Mouse (Mus musculus) lung, embryonic 15.5 days (tissue): Measurements from ENCODE around the gene Tspan9. TPM values are rescaled to one million over a fixed set of nuclear protein-coding genes. Genes with fewer than 3 reads are reported as not detected.

Experiments
- ATAC-seq: fragments of 200-750 bp; cut with Nextera tagmentation; 2 replicates; pipeline ENCODE4 v1.8.0; 2017; ENCODE audit warnings: moderate number of reproducible peaks, borderline replicate concordance; ENCODE audit not compliant: low FRiP score, low TSS enrichment; ENCODE audit errors: extremely low read depth
- H3K27ac ChIP-seq: fragments of 300-500 bp; sonication (generic); 2 replicates; pipeline ENCODE4 v1.5.1; 2015; ENCODE audit warnings: moderate library complexity, mild to moderate bottlenecking, inconsistent platforms
- H3K27me3 ChIP-seq: fragments of 300-500 bp; sonication (generic); 2 replicates; pipeline ENCODE4 v1.6.1; 2015; ENCODE audit warnings: inconsistent platforms
- H3K36me3 ChIP-seq: fragments of 300-500 bp; sonication (generic); 2 replicates; pipeline ENCODE4 v1.6.1; 2015; ENCODE audit warnings: inconsistent platforms
- H3K4me1 ChIP-seq: fragments of 300-500 bp; sonication (generic); 2 replicates; pipeline ENCODE4 v1.6.1; 2015; ENCODE audit warnings: inconsistent platforms
- H3K4me2 ChIP-seq: fragments of 300-500 bp; sonication (generic); 2 replicates; pipeline ENCODE4 v1.6.1; 2015; ENCODE audit warnings: inconsistent platforms, mild to moderate bottlenecking, moderate library complexity
- H3K4me3 ChIP-seq: fragments of 300-500 bp; sonication (generic); 2 replicates; pipeline ENCODE4 v1.5.1; 2015; ENCODE audit warnings: mild to moderate bottlenecking, inconsistent platforms
- H3K9ac ChIP-seq: fragments of 300-500 bp; sonication (generic); 2 replicates; pipeline ENCODE4 v1.6.1; 2015; ENCODE audit warnings: inconsistent platforms
- H3K9me3 ChIP-seq: fragments of 300-500 bp; sonication (generic); 2 replicates; pipeline ENCODE4 v1.6.1; 2016; ENCODE audit warnings: inconsistent platforms
- WGBS: fragments of 180-500 bp; shearing (Covaris S2); methylation state at CpG from one replicate; pipeline ENCODE4 v1.1.7; 2015; 5-methylcytosine and 5-hydroxymethylcytosine counted together
- polyA plus RNA-seq: library from polyadenylated mRNA; unstranded; fragments of >200 nt; fragmentation: Nextera tagmentation; extraction: Ambion mirVana; gene quantifications from 2 replicates; pipeline ENCODE4 v1.2.1, GENCODE M21; 2015

Gene Tspan9
- polyA plus RNA-seq, 1 experiment from 2014 or later, result 130 TPM

DNA sequence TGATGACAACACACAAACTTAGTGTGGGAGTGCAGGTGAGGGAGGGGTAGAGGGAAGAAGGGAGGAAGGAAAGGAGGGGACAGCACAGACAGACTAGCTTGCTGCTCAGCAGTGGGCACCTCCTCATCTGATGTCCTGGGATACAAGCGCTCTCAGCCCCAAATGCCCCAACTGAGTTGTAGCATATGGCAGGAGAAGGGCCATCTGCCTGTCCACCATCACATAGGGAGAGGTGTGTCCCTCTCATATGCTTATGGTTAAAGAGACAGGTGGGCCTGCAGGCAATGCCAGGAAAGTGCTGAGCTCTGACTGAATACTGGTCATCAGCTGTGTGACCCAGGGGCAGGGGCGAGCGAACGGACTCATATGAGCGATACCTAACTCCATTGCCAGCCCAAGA lies 163.6 kb downstream of the Tspan9 start:
- Histone ChIP-seq H3K4me2 (no peak overlapping the region), H3K4me1 (peaks cover 17% of the 10 kb centered on the region), H3K36me3 (no peaks in the 10 kb centered on the region), H3K27me3 (no peaks in the 10 kb centered on the region), H3K9ac (no peak overlapping the region), H3K9me3 (no peaks in the 10 kb centered on the region), H3K4me3 (no peak overlapping the region), H3K27ac (no peak overlapping the region)
- no peak for ATAC-seq
- WGBS, result 96% methylated on average over 5 of the region's 5 CpGs

DNA sequence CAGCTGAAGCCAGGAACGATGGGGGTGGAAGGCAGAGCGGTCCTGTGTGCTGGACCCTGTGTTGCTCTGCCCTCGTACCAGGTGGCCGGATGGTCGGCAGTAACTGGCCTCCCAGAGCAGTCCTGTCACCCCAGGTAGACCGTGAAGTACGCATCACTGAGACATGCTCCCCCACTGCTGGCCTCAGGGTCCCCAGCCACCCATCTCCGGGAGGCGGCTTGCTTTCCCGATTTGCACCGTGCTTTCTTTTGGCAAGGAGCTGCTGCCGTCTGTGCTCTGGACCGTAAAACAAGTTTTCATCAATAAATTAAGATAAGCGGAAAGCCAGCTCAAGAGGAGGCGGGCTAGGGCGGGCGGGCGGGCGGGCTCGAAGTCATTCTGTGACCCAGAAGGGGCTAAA lies 164.5 kb downstream of the Tspan9 start:
- Histone ChIP-seq H3K4me3 (no peak overlapping the region), H3K27me3 (no peaks in the 10 kb centered on the region), H3K36me3 (no peaks in the 10 kb centered on the region), H3K9me3 (no peaks in the 10 kb centered on the region), H3K9ac (no peak overlapping the region), H3K4me1 (peaks cover 22% of the 10 kb centered on the region), H3K4me2 (no peak overlapping the region), H3K27ac (no peak overlapping the region)
- no peak for ATAC-seq
- 70% methylated on average over 20 of the region's 20 CpGs for WGBS

DNA sequence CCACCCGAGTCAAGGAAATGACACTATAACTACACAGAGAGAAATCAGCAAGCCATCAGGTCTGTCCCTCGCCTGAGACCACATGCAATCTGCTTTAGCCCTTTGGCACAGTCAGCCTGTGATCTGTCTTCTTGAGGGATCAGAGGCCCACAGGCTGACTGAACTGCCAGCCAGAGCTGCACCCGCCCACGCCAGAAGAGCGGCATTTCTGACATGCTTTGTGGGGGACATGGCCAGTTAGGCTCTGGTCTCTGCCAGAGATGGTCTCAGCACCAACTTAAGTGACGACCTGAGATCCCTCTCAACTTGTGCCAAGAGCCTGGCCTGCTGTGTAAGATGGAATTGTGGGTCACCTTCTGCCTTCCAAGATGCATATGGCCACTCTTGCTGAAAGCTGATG lies 166.7 kb downstream of the Tspan9 start:
- Histone ChIP-seq H3K4me2 (no peak overlapping the region), H3K27ac (no peak overlapping the region), H3K9ac (no peak overlapping the region), H3K36me3 (no peaks in the 10 kb centered on the region), H3K9me3 (no peaks in the 10 kb centered on the region), H3K27me3 (no peaks in the 10 kb centered on the region), H3K4me3 (no peak overlapping the region), H3K4me1 (peaks cover 26% of the 10 kb centered on the region)
- no peak for ATAC-seq
- WGBS, result 86% methylated on average over 6 of the region's 6 CpGs

DNA sequence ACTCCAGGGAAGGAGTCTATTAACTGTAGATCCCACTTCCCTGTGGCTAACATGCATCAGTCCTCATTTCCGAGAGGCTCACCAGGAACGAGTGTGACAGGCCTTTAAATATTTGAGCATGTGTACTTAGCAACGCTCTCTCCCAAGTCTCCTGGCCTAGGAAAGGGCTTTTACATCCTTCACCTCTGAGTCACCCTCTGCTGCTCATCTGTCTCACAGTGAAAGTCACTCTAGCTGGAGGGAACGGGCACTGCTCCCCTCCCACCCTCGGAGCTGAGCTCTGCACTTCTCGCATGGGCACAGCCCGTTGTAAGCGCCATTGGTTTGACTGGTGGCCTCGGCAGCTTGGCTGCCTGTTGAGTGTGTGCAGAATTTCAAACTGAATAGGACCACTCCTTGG lies 169.4 kb downstream of the Tspan9 start:
- no peak overlapping the region for H3K4me2 ChIP-seq
- H3K4me1 ChIP-seq, result peaks cover 10% of the 10 kb centered on the region; the same call in 1 of the 2 replicates
- H3K27ac ChIP-seq, result peak overlapping the region; percentile 9; the same call in 1 of the 2 replicates
- peak; percentile 6; the same call in 1 of the 2 replicates for ATAC-seq
- H3K9ac ChIP-seq, result no peak overlapping the region
- no peaks in the 10 kb centered on the region for H3K27me3 ChIP-seq
- WGBS, result 39% methylated on average over 9 of the region's 9 CpGs
- no peaks in the 10 kb centered on the region for H3K9me3 ChIP-seq
- H3K4me3 ChIP-seq, result no peak overlapping the region
- 0 out of 2 replicates have a peak, but pooled peaks cover 3% of the 10 kb centered on the region for H3K36me3 ChIP-seq

DNA sequence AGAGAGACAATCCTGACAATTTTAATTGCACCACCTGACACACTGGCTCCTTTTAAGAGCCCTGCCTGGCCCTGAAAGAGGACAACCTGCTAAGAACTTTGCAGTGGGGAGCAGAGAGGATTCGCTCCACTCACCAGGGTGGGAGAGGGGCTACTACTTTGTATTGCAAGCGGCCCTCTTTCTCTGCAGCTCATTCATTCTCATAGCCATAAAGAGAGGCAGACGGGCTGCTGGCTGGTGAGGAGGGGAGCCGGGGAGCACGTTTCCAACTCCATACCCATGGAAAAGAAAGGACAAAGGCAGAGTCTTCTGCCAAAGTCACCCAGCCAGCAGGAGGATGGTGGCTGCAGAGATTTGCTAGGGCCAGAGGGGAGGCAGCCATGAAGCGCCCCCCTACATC lies 169.8 kb downstream of the Tspan9 start:
- Histone ChIP-seq H3K27ac (peak overlapping the region; percentile 9; the same call in 1 of the 2 replicates), H3K4me1 (peaks cover 10% of the 10 kb centered on the region; the same call in 1 of the 2 replicates), H3K4me3 (no peak overlapping the region), H3K9me3 (no peaks in the 10 kb centered on the region), H3K9ac (no peak overlapping the region), H3K27me3 (no peaks in the 10 kb centered on the region), H3K4me2 (no peak overlapping the region), H3K36me3 (0 out of 2 replicates have a peak, but pooled peaks cover 3% of the 10 kb centered on the region)
- no peak for ATAC-seq
- WGBS, result 50% methylated on average over 6 of the region's 6 CpGs

DNA sequence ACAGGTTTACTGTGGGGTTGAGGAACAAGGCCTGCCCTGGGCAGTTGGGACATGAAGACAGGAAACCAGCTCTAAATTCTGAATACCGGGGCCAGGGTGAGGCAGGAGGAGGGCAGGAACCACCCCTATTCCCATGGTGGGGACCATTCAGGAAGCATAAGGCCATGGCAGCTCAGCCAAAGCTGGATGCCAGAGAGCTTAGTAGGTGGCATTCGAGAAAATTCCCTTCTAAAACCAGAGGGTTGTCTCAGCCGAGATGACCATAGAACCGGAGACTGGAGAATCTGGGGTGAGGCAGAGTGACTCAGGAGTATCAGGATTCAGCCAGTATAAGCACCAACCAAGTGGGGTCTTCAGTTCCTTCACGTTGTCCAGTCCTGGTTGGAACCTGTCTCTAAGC lies 171.5 kb downstream of the Tspan9 start:
- Histone ChIP-seq H3K4me2 (no peak overlapping the region), H3K27me3 (no peaks in the 10 kb centered on the region), H3K4me3 (no peak overlapping the region), H3K27ac (no peak overlapping the region), H3K9ac (no peak overlapping the region), H3K4me1 (peaks cover 10% of the 10 kb centered on the region; the same call in 1 of the 2 replicates), H3K36me3 (0 out of 2 replicates have a peak, but pooled peaks cover 3% of the 10 kb centered on the region), H3K9me3 (no peaks in the 10 kb centered on the region)
- WGBS, result 80% methylated on average over 5 of the region's 5 CpGs
- no peak for ATAC-seq

DNA sequence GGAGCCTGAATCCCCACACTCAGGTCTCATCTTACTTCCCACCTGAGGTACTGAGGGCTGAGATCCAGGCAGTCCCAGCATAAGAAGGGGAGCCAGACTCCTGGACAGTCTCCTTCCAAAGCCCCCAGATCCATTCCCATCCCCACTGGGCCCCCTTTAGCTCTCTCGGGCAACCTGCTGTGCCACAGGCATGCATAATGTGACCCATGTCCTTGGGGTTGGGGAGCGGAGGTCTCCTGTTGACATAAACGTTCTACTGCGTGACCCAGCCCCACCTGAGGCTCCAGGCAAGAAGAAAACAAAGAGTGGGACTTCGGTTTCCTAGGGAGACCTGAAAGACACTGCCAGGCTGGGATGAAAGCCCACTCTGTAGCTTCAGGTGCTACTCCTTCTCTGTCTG lies 172.5 kb downstream of the Tspan9 start:
- no peak overlapping the region for H3K4me2 ChIP-seq
- peaks cover 8% of the 10 kb centered on the region; the same call in 1 of the 2 replicates for H3K36me3 ChIP-seq
- no peak overlapping the region for H3K4me3 ChIP-seq
- no peak overlapping the region for H3K9ac ChIP-seq
- WGBS, result 53% methylated on average over 5 of the region's 5 CpGs
- no peak for ATAC-seq
- no peak overlapping the region for H3K27ac ChIP-seq
- no peaks in the 10 kb centered on the region for H3K27me3 ChIP-seq
- H3K9me3 ChIP-seq, result no peaks in the 10 kb centered on the region
- H3K4me1 ChIP-seq, result peaks cover 10% of the 10 kb centered on the region; the same call in 1 of the 2 replicates

DNA sequence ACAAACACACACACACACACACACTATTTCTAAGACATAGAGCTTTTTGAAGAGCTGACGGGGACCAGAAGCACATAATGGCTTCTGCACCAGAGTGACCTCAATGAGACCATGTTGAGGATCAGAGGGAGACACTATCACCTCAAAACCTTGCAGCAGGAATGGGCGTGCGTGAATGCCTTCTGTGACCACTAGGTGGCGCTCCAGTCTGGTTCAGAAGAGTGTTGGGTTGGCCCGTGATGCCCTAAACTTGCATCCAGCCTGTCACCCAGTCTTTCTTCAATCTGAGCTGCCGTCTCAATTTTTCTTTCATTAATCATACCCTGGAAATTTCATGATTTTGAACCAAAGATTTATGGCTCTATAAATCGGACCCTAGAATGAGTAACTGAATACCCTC lies 173.3 kb downstream of the Tspan9 start:
- Histone ChIP-seq H3K4me2 (no peak overlapping the region), H3K36me3 (peaks cover 8% of the 10 kb centered on the region), H3K9me3 (no peaks in the 10 kb centered on the region), H3K27ac (no peak overlapping the region), H3K9ac (no peak overlapping the region), H3K4me3 (no peak overlapping the region), H3K27me3 (no peaks in the 10 kb centered on the region), H3K4me1 (peaks cover 10% of the 10 kb centered on the region; the same call in 1 of the 2 replicates)
- no peak for ATAC-seq
- 8% methylated on average over 7 of the region's 7 CpGs for WGBS

DNA sequence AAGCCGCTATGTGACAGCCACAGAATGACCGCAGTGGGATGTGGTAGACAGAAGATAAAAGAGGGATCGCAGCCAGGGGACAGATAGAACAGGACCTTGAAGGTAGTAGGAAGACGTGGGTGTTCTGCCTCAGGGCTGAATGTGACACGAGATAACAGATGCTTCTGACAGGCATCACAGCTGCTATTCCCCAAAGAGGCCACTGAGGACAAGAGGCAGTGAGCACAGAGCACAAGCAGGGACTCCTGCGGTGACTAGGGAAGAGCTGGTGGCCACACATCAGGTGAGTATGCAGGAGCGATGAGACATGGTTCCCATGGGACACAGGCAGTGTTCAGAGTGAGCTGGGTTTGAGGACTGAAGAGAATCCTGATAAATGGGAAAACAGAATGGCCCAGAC lies 173.7 kb downstream of the Tspan9 start:
- H3K9me3 ChIP-seq, result no peaks in the 10 kb centered on the region
- H3K4me1 ChIP-seq, result peaks cover 10% of the 10 kb centered on the region; the same call in 1 of the 2 replicates
- H3K27ac ChIP-seq, result no peak overlapping the region
- H3K4me3 ChIP-seq, result no peak overlapping the region
- 65% methylated on average over 7 of the region's 7 CpGs for WGBS
- H3K9ac ChIP-seq, result no peak overlapping the region
- H3K27me3 ChIP-seq, result no peaks in the 10 kb centered on the region
- H3K4me2 ChIP-seq, result no peak overlapping the region
- peaks cover 8% of the 10 kb centered on the region for H3K36me3 ChIP-seq
- ATAC-seq, result no peak

DNA sequence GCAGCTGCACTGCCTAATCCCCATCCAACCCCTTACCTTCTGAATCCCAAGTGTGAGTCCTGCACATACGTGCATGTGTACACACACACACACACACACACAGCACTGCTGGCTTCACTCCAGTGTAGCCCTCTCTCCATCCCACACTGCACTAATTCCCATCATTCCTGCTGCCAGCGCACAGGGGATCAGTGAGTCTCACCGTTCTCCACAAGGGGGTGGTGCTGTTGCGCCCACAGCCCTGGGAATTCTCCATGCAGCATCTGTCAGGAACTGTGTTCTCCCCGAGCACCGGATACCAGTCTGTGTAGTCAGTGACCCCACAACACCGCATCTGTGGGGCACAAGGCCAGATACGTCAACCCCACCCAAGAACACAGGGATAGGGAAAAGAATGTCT lies 177.9 kb downstream of the Tspan9 start:
- peak; percentile 12; the same call in 1 of the 2 replicates for ATAC-seq
- no peak overlapping the region for H3K9ac ChIP-seq
- no peaks in the 10 kb centered on the region for H3K4me1 ChIP-seq
- no peaks in the 10 kb centered on the region for H3K9me3 ChIP-seq
- no peak overlapping the region for H3K27ac ChIP-seq
- no peak overlapping the region for H3K4me2 ChIP-seq
- H3K27me3 ChIP-seq, result no peaks in the 10 kb centered on the region
- H3K36me3 ChIP-seq, result peaks cover 25% of the 10 kb centered on the region
- H3K4me3 ChIP-seq, result no peak overlapping the region
- WGBS, result 51% methylated on average over 8 of the region's 8 CpGs

DNA sequence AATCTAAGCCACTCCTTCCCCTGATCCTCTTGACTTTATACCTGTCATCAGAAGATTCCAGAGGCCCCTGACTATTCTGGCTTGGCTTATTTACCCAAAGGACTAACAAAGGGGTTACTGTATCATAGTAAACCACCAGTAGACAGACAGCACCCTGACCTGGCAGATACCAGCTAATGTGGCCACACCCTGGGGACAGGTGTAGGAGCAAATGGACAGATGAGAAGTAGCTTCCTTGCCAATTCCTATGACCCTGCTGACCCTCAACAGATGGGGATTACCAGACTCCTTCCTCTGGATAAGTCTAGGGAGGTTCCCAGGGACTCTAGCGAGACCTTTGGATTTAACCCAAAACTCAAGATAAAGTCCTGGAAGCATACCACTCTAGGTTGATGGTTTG lies 183.2 kb downstream of the Tspan9 start:
- Histone ChIP-seq H3K36me3 (peaks cover 18% of the 10 kb centered on the region), H3K4me1 (no peaks in the 10 kb centered on the region), H3K4me2 (no peak overlapping the region), H3K27me3 (no peaks in the 10 kb centered on the region), H3K9ac (no peak overlapping the region), H3K27ac (no peak overlapping the region), H3K9me3 (no peaks in the 10 kb centered on the region), H3K4me3 (no peak overlapping the region)
- ATAC-seq, result no peak
- 89% methylated on average over 1 of the region's 1 CpGs for WGBS

DNA sequence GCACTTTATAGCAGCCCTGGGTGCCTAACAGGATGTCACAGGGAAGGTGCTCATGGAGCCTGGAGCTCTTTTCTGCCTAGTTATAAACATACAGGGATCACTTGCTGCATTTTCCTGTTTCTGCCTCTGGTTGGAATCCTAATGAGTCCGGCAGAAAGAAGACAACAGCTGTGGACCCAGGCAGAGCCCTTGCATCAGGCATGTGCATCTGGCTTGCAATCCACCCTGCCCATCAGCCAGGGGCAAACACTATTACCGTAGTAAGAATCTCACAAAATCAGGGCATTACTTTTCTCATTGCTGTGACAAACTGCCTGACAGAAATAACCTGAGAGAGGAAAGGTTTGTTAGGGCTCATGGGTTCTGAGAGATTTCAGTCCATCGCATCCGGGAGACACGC lies 187.2 kb downstream of the Tspan9 start:
- Histone ChIP-seq H3K4me2 (no peak overlapping the region), H3K9ac (no peak overlapping the region), H3K4me1 (no peaks in the 10 kb centered on the region), H3K9me3 (no peaks in the 10 kb centered on the region), H3K27me3 (no peaks in the 10 kb centered on the region), H3K36me3 (peaks cover 3% of the 10 kb centered on the region; the same call in 1 of the 2 replicates), H3K4me3 (no peak overlapping the region), H3K27ac (no peak overlapping the region)
- no peak for ATAC-seq
- 72% methylated on average over 5 of the region's 5 CpGs for WGBS

DNA sequence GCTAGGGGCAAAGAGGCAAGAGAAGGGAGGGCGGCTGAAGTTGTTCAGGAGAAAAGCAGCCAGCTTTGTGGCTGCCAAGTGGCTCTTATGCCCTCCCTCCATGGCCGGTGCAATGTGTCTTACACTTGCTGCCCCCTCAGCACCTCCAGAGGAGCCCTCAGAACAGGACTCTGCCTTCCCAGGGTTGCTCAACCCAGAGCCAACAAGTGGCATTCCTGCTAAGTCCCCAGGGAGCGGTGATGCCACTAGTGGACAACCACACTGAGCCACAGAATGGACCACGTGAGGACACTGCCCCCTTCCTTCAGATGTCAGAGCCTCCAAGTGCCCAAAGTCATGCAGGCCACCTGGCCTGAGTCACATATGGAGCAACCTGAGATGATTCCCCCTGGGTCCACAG lies 190.3 kb downstream of the Tspan9 start:
- no peaks in the 10 kb centered on the region for H3K9me3 ChIP-seq
- no peak overlapping the region for H3K4me3 ChIP-seq
- no peak overlapping the region for H3K4me2 ChIP-seq
- no peaks in the 10 kb centered on the region for H3K27me3 ChIP-seq
- 63% methylated on average over 4 of the region's 4 CpGs for WGBS
- no peaks in the 10 kb centered on the region for H3K4me1 ChIP-seq
- ATAC-seq, result no peak
- H3K9ac ChIP-seq, result no peak overlapping the region
- H3K27ac ChIP-seq, result no peak overlapping the region
- no peaks in the 10 kb centered on the region for H3K36me3 ChIP-seq
